Mouse (Mus musculus): Measurements from ENCODE around the gene Iqgap1. TPM values are rescaled to one million over a fixed set of nuclear protein-coding genes. Genes with fewer than 3 reads are reported as not detected.
"Not testable (repeated sequence)": the region's sequence is repeated elsewhere in the genome, so short reads cannot be mapped to it uniquely, and the experiment has no call there.

Gene Iqgap1
- polyA plus RNA-seq, 1 experiment: 35.5 TPM

DNA sequence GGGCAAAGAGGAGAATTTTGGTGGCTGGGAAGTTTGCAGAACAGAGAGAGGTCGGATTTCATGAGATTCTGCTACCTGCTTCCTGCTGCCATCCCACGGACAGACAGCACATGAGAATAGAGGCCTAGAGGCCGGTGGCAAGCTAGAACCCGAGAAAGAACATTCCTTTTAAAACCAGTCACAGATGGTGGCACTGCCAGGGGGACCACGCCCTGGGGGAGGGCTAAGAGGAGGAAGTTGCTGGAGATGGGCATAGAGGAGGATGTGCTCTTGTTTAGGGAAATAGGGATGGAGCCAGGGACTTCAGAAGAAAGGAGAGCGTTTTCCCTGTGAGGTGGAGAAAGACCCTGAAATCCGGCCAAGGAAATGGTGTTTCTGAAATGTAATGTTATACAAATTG, 12.5 kb upstream of the Iqgap1 start:
- no peaks in the 10 kb centered on the region for H3K36me3 ChIP-seq (ENCODE audit: control insufficient read depth, insufficient read depth, low read length)
- H3K4me1 ChIP-seq (ENCODE audit: control insufficient read depth, insufficient read depth, low read length): peaks cover 2% of the 10 kb centered on the region; the same call in 1 of the 2 replicates
- no peak for TF ChIP-seq CTCF (IDR thresholded peaks at IDR 0.05; ENCODE audit: control insufficient read depth, insufficient read depth, insufficient replicate concordance, low read depth, low read length)
- no peak overlapping the region for H3K27ac ChIP-seq (ENCODE audit: control insufficient read depth, insufficient read depth, low read depth, low read length)
- no peak overlapping the region for H3K4me3 ChIP-seq (ENCODE audit: control insufficient read depth, low read depth, low read length)
- no peaks in the 10 kb centered on the region for H3K27me3 ChIP-seq (ENCODE audit: control insufficient read depth, insufficient read depth, low read length)

DNA sequence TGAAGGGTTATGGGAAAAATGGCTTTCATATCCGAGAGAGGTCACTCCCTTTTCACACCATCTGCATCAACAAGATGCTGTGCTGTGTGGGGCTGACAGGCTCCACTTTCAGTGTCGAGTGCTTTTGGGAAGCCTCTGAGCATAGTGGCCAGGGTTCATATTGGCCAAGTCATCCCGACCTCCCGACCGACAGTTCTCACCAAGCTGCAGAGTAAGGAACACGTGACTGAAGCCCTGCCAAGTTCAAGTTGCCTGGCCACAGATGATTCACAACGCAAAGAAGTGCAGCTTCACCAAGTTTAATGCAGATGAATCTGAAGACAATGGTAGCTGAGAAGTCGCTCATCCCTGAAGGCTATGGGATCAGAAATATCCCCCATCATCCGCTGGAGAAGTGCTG, 12.0 kb upstream of the Iqgap1 start:
- Histone ChIP-seq H3K4me1 (ENCODE audit: control insufficient read depth, insufficient read depth, low read length) (peaks cover 5% of the 10 kb centered on the region), H3K36me3 (ENCODE audit: control insufficient read depth, insufficient read depth, low read length) (no peaks in the 10 kb centered on the region), H3K27ac (ENCODE audit: control insufficient read depth, insufficient read depth, low read depth, low read length) (no peak overlapping the region), H3K27me3 (ENCODE audit: control insufficient read depth, insufficient read depth, low read length) (no peaks in the 10 kb centered on the region), H3K4me3 (ENCODE audit: control insufficient read depth, low read depth, low read length) (no peak overlapping the region)
- TF ChIP-seq CTCF (IDR thresholded peaks at IDR 0.05; ENCODE audit: control insufficient read depth, insufficient read depth, insufficient replicate concordance, low read depth, low read length) (no peak), POLR2A (IDR thresholded peaks at IDR 0.05; ENCODE audit: control insufficient read depth, low read depth, low read length) (no peak)

DNA sequence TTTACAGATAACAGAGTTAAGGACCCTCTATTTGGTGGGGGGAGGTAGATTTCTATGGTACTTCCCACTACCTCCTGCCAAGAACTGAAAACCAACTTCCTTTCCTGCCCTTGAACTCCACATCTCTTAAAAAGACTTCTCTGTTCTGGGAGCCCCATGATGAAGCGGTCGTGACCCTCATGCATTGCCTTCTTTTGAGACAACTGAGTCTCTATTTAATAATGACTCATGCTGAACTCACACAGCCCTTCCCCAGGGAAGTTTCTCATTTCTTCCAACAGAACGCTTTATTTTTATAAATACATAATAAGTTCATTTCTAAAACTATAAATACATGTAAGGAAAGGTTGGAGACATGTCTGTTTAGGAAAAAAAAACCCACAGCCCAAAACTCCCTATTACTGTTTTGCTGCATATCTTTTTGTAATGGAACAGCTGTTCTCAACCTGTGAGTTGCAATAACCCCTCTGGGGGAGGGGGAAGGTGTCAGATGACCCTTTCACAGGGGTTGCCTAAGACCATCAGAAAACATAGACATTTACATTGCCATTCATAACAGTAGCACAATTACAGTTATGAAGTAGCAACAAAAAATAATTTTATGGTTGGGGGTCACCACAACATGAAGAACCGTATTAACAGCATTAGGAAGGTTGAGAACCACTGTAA, 10.3 kb upstream of the Iqgap1 start:
- no peak overlapping the region for H3K27ac ChIP-seq (ENCODE audit: control insufficient read depth, insufficient read depth, low read depth, low read length)
- no peak overlapping the region for H3K4me3 ChIP-seq (ENCODE audit: control insufficient read depth, low read depth, low read length)
- no peaks in the 10 kb centered on the region for H3K36me3 ChIP-seq (ENCODE audit: control insufficient read depth, insufficient read depth, low read length)
- TF ChIP-seq POLR2A (IDR thresholded peaks at IDR 0.05; ENCODE audit: control insufficient read depth, low read depth, low read length): no peak
- TF ChIP-seq CTCF (IDR thresholded peaks at IDR 0.05; ENCODE audit: control insufficient read depth, insufficient read depth, insufficient replicate concordance, low read depth, low read length): no peak
- H3K27me3 ChIP-seq (ENCODE audit: control insufficient read depth, insufficient read depth, low read length): no peaks in the 10 kb centered on the region
- peaks cover 5% of the 10 kb centered on the region for H3K4me1 ChIP-seq (ENCODE audit: control insufficient read depth, insufficient read depth, low read length)

DNA sequence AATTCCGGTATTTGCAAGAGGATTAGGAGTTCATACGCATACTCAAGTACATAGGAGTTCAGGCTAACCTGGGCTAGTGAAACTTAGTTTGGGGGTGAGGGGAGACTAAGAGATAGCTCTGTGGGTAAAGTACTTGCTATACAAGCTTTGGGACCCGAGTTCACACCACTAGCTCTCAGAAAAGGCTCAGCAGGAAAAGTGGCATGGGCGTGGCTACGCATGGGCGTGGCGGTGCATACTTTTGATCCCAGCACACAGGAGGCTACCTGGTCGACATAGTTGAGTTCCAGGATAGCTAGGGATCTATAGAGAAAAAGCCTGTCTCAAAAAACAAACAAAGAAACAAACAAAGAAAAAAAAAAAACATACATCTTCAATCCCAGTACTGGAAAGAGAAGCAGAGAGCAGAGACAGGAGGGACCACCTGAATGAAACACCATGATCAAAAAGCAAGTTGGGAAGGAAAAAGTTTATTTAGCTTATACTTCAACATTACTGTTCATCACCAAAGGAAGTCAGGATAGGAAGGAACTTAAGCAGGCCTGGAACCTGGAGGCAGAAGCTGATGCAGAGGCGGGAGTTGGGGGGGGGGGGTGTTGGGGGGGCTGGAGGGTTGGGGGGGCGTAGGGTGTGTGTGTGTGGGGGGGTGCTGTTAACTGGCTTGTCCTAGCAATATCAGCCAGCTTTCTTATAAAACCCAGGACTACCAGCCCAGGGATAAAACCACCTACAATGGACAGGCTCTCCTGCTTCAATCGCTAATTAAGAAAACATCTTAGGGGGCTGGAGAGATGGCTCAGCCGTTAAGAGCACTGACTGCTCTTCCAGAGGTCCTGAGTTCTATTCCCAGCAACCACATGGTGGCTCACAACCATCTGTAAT, 8.1 kb upstream of the Iqgap1 start:
- no peak overlapping the region for H3K27ac ChIP-seq (ENCODE audit: control insufficient read depth, insufficient read depth, low read depth, low read length)
- H3K4me3 ChIP-seq (ENCODE audit: control insufficient read depth, low read depth, low read length): no peak overlapping the region
- no peak for TF ChIP-seq POLR2A (IDR thresholded peaks at IDR 0.05; ENCODE audit: control insufficient read depth, low read depth, low read length)
- TF ChIP-seq CTCF (IDR thresholded peaks at IDR 0.05; ENCODE audit: control insufficient read depth, insufficient read depth, insufficient replicate concordance, low read depth, low read length): no peak

DNA sequence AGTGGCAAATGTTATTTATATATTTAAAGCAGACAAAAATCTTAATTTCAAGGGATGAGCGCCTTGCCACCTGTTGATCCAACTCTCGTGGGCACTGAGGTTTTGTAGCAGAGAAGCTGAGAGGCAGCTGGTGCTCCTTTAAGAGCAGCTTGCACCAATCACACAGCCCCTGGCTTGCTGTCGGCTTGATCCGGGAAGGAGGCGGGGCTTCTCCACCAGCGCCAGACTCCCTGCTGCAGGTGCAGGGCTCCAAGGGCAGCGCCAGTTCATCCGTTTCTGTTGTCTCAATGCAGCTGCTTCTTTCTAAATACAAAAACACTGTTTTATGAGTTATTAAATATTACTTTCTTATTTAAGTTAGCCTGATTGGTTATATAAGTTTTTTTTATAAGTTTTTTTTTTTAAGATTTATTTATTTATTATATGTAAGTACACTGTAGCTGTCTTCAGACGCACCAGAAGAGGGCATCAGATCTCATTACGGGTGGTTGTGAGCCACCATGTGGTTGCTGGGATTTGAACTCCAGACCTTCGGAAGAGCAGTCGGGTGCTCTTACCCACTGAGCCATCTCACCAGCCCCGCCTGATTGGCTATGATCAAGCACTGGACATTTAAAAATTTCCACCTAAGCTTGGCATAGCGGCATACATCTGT, 7.3 kb upstream of the Iqgap1 start:
- H3K27ac ChIP-seq (ENCODE audit: control insufficient read depth, insufficient read depth, low read depth, low read length); H3K36me3 ChIP-seq (ENCODE audit: control insufficient read depth, insufficient read depth, low read length); H3K4me1 ChIP-seq (ENCODE audit: control insufficient read depth, insufficient read depth, low read length); H3K4me3 ChIP-seq (ENCODE audit: control insufficient read depth, low read depth, low read length); H3K27me3 ChIP-seq (ENCODE audit: control insufficient read depth, insufficient read depth, low read length): not testable (repeated sequence)

More for the DNA sequence above, 8.1 kb upstream of the Iqgap1 start:
- Histone ChIP-seq H3K27me3 (ENCODE audit: control insufficient read depth, insufficient read depth, low read length) (no peaks in the 10 kb centered on the region), H3K36me3 (ENCODE audit: control insufficient read depth, insufficient read depth, low read length) (no peaks in the 10 kb centered on the region), H3K4me1 (ENCODE audit: control insufficient read depth, insufficient read depth, low read length) (peaks cover 5% of the 10 kb centered on the region)

DNA sequence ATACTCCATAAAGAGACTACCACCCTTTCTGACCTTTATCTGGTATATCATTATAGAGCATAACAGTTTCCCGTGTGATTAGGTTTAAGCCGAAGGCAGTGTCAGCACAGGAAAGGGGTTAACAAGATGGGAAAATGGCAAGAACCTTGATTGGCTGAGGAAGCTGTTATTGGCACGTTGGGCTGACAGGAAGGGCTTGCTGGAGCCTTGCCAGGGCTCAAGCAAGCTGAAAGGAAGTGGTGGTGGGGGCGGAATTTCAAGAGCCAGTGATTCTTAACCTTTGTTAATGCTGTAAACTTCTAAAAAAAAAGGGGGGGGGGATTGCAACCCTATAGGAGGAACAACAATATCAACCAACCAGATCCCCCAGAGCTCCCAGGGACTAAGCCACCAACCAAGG, 6.4 kb upstream of the Iqgap1 start:
- no peak overlapping the region for H3K27ac ChIP-seq (ENCODE audit: control insufficient read depth, insufficient read depth, low read depth, low read length)
- no peaks in the 10 kb centered on the region for H3K36me3 ChIP-seq (ENCODE audit: control insufficient read depth, insufficient read depth, low read length)
- H3K4me1 ChIP-seq (ENCODE audit: control insufficient read depth, insufficient read depth, low read length): peaks cover 5% of the 10 kb centered on the region
- TF ChIP-seq POLR2A (IDR thresholded peaks at IDR 0.05; ENCODE audit: control insufficient read depth, low read depth, low read length): no peak
- no peaks in the 10 kb centered on the region for H3K27me3 ChIP-seq (ENCODE audit: control insufficient read depth, insufficient read depth, low read length)
- no peak overlapping the region for H3K4me3 ChIP-seq (ENCODE audit: control insufficient read depth, low read depth, low read length)

DNA sequence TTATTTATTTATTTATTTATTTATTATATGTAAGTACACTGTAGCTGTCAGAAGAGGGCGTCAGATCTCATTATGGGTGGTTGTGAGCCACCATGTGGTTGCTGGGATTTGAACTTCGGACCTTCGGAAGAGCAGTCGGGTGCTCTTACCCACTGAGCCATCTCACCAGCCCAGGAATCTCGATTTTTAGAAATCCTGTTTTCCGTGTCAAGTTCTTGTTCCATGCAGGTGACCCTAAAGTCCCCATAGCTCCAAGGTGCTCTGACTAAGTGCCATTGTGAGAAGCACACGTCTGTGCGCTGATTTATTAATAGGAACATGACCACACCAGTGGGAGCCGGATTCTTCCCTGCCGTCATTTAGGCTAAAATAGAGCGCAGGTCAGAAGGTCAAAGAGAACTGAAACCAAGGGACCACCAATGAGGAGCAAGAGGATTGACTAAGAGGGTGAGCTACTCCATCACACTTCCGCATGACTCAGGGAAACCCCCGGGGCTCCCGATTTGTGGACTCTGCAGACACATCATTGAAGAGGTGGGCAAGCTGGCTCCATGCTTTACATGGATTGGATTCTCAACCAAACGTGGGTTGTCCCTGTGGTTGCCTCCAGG, 4.5 kb upstream of the Iqgap1 start:
- no peak overlapping the region for H3K27ac ChIP-seq (ENCODE audit: control insufficient read depth, insufficient read depth, low read depth, low read length)
- no peaks in the 10 kb centered on the region for H3K36me3 ChIP-seq (ENCODE audit: control insufficient read depth, insufficient read depth, low read length)
- TF ChIP-seq CTCF (IDR thresholded peaks at IDR 0.05; ENCODE audit: control insufficient read depth, insufficient read depth, insufficient replicate concordance, low read depth, low read length): no peak
- no peak for TF ChIP-seq POLR2A (IDR thresholded peaks at IDR 0.05; ENCODE audit: control insufficient read depth, low read depth, low read length)
- H3K27me3 ChIP-seq (ENCODE audit: control insufficient read depth, insufficient read depth, low read length): no peaks in the 10 kb centered on the region
- H3K4me1 ChIP-seq (ENCODE audit: control insufficient read depth, insufficient read depth, low read length): peaks cover 5% of the 10 kb centered on the region
- no peak overlapping the region for H3K4me3 ChIP-seq (ENCODE audit: control insufficient read depth, low read depth, low read length)

Measured in testis, adult 2 months (tissue).